Mouse (Mus musculus) midbrain, embryonic 11.5 days (tissue): ENCODE data around the gene Mrpl52. TPM values are rescaled to one million over a fixed set of nuclear protein-coding genes. Genes with fewer than 3 reads are reported as not detected.

Source experiments
- ATAC-seq: fragments of 200-750 bp; cut with Nextera tagmentation; 2 replicates; pipeline ENCODE4 v1.8.0; 2017; ENCODE audit warnings: moderate TSS enrichment, moderate library complexity; ENCODE audit not compliant: low FRiP score
- DNase-seq: peaks from one replicate; pipeline ENCODE4 v3.0.0; 2015; ENCODE audit warnings: low spot score; ENCODE audit errors: missing footprints
- H3K27ac ChIP-seq: fragments of 300-500 bp; sonication (generic); 2 replicates; pipeline ENCODE4 v1.5.1; 2014; ENCODE audit warnings: low read depth, low read length
- H3K27me3 ChIP-seq: fragments of 300-500 bp; sonication (generic); 2 replicates; pipeline ENCODE4 v1.6.1; 2014; ENCODE audit warnings: mild to moderate bottlenecking, low read length, moderate library complexity, mixed read lengths; ENCODE audit not compliant: control insufficient read depth, insufficient read depth
- H3K36me3 ChIP-seq: fragments of 300-500 bp; sonication (generic); 2 replicates; pipeline ENCODE4 v1.6.1; 2014; ENCODE audit warnings: mild to moderate bottlenecking, low read length, moderate library complexity, mixed read lengths; ENCODE audit not compliant: control insufficient read depth, insufficient read depth
- H3K4me1 ChIP-seq: fragments of 300-500 bp; sonication (generic); 2 replicates; pipeline ENCODE4 v1.6.1; 2014; ENCODE audit warnings: low read length; ENCODE audit not compliant: control insufficient read depth, insufficient read depth
- H3K4me2 ChIP-seq: fragments of 300-500 bp; sonication (generic); 2 replicates; pipeline ENCODE4 v1.6.1; 2014; ENCODE audit warnings: mild to moderate bottlenecking, moderate library complexity
- H3K4me3 ChIP-seq: fragments of 300-500 bp; sonication (generic); 2 replicates; pipeline ENCODE4 v1.5.1; 2014; ENCODE audit warnings: low read depth, low read length
- H3K9ac ChIP-seq: fragments of 300-500 bp; sonication (generic); 2 replicates; pipeline ENCODE4 v1.6.1; 2014; ENCODE audit warnings: low read length
- H3K9me3 ChIP-seq: fragments of 300-500 bp; sonication (generic); 2 replicates; pipeline ENCODE4 v1.6.1; 2016; ENCODE audit warnings: low read length; ENCODE audit not compliant: control insufficient read depth
- WGBS: fragments of 180-500 bp; shearing (Covaris S2); extraction: QIAGEN DNeasy Blood & Tissue Kit; methylation state at CpG from one replicate; pipeline ENCODE4 v1.1.7; 2014; 5-methylcytosine and 5-hydroxymethylcytosine counted together
- polyA plus RNA-seq: library from polyadenylated mRNA; unstranded; fragments of >200 nt; fragmentation: Nextera tagmentation; extraction: Ambion mirVana; gene quantifications from 2 replicates; pipeline ENCODE4 v1.2.1, GENCODE M21; 2014

The Mrpl52 gene
- polyA plus RNA-seq, 1 experiment from 2014 or later, result 238 TPM

DNA sequence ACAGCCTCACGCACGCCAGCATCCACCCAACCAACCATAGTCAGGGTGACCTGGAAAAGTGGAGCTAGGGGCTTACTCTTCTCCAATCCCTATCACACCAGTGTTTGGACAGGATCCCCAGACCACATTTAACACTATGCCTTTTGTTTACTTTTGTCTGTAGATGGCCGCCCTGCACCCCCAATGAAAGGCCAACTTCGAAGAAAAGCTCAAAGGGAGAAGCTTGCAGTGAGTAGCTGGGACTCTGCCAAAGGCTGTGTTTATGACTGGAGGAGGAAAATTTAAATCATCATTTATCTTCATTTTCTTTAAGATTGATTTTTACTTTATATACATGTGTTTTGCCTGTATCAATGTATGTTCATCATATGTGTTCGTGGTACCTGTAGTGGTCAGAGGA lies 1.7 kb downstream of the Mrpl52 start:
- ATAC-seq, result no peak
- Histone ChIP-seq H3K9ac (no peak overlapping the region), H3K4me3 (no peak overlapping the region), H3K36me3 (no peaks in the 10 kb centered on the region), H3K27ac (no peak overlapping the region), H3K4me2 (no peak overlapping the region), H3K4me1 (peaks cover 24% of the 10 kb centered on the region), H3K27me3 (peaks cover 7% of the 10 kb centered on the region; the same call in 1 of the 2 replicates), H3K9me3 (no peaks in the 10 kb centered on the region)
- WGBS, result 94% methylated on average over 5 of the region's 5 CpGs
- DNase-seq, result no peak

DNA sequence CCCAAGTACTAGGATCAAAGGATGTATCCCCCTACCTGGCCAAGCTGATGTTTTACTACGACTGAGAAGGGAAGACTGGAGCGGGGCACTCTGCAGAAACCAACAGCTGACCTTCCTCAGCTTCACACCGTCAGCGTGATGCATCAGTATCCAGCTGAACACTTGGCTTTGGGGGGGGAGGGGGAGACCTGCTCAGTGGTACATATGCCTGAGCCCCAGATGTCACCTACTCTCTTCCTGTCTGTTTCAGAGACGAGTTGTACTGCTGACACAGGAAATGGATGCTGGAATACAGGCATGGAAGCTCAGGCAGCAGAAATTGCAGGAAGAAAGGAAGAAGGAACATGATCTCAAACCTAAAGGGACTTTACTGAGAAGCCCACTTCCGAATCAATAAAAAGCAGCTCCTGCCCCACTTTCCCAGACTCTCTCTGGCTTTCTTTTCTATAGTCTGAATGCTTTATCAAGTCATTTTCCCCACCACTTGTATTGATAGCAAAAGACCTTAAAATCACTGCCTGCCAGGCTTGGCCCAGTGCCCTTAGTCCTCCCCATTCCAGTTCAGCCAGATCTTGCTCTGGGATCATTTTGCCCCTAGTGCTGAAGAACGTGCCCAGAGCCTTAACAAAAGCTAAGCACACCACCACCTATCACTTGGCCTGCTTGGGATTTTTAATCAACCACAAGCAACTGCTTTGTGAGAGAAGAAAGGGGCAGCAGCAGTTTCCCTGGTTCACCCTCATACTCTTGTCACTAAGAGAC lies 2.8 kb downstream of the Mrpl52 start:
- no peaks in the 10 kb centered on the region for H3K36me3 ChIP-seq
- DNase-seq (no peak), ATAC-seq (no peak)
- no peaks in the 10 kb centered on the region for H3K9me3 ChIP-seq
- H3K4me1 ChIP-seq, result peaks cover 28% of the 10 kb centered on the region
- H3K27ac ChIP-seq, result no peak overlapping the region
- peaks cover 7% of the 10 kb centered on the region; the same call in 1 of the 2 replicates for H3K27me3 ChIP-seq
- peak overlapping the region; percentile 69; the same call in 1 of the 2 replicates for H3K9ac ChIP-seq
- WGBS, result 74% methylated on average over 7 of the region's 7 CpGs
- no peak overlapping the region for H3K4me2 ChIP-seq
- H3K4me3 ChIP-seq, result no peak overlapping the region

- H3K27me3 ChIP-seq, result peaks cover 7% of the 10 kb centered on the region; the same call in 1 of the 2 replicates
- DNase-seq (peak; percentile 95), ATAC-seq (no peak)
- peak overlapping the region; percentile 54 for H3K4me2 ChIP-seq
- 4% methylated on average over 18 of the region's 18 CpGs for WGBS
- H3K27ac ChIP-seq, result peak overlapping the region; percentile 70
- H3K9me3 ChIP-seq, result no peaks in the 10 kb centered on the region
- peak overlapping the region; percentile 41 for H3K4me3 ChIP-seq
- H3K36me3 ChIP-seq, result no peaks in the 10 kb centered on the region
- peak overlapping the region; percentile 69 for H3K9ac ChIP-seq
- peaks cover 28% of the 10 kb centered on the region for H3K4me1 ChIP-seq
Observed at GRCm38 (mm10) chr14:54430406-54431145, 3.9 kb downstream of the Mrpl52 start.

DNA sequence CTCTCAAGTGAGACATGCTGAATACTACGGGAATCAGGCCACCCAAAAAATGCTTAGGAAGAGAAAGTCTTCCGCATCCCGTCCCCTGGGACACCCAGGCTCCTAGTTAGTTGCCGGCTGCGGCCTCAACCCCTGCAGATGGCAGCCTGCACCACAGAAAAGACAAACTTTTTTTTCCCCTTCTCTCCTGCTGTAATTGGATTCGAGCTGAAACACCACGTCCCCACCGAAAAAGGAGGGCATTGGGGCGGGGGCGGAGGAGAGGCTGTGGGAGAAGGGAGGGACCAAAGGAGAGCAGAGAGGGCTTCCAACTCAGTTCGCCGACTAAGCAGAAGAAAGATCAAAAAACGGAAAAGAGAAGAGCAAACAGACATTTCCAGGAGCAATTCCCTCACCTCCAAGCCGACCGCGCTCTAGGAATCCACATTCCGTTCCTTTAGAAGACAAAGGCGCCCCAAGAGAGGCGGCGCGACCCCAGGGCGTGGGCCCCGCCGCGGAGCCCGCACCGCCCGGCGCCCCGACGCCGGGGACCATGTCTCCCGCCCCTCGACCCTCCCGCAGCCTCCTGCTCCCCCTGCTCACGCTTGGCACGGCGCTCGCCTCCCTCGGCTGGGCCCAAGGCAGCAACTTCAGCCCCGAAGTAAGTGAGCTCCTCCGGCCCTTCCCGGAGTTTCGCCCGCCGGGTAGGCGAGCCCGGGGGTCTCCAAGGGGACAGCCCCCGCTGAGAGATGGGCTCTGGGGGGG lies 4.8 kb downstream of the Mrpl52 start, which contains the start of gene Mmp14:
Gene Mmp14 (plus strand): TSS at position 279 of the 744 bp plus-strand sequence.
- H3K27me3 ChIP-seq, result peaks cover 7% of the 10 kb centered on the region; the same call in 1 of the 2 replicates
- H3K9ac ChIP-seq, result peak within 1 kb of the TSS; percentile 69
- ATAC-seq (peak; percentile 44), DNase-seq (peak; percentile 95)
- H3K36me3 ChIP-seq, result no peaks in the 10 kb centered on the region
- peak within 1 kb of the TSS; percentile 70 for H3K27ac ChIP-seq
- H3K9me3 ChIP-seq, result no peaks in the 10 kb centered on the region
- peaks cover 23% of the 10 kb centered on the region for H3K4me1 ChIP-seq
- WGBS, result under 1% methylated on average over 43 of the region's 49 CpGs
- peak within 1 kb of the TSS; percentile 54 for H3K4me2 ChIP-seq
- peak within 1 kb of the TSS; percentile 41 for H3K4me3 ChIP-seq

DNA sequence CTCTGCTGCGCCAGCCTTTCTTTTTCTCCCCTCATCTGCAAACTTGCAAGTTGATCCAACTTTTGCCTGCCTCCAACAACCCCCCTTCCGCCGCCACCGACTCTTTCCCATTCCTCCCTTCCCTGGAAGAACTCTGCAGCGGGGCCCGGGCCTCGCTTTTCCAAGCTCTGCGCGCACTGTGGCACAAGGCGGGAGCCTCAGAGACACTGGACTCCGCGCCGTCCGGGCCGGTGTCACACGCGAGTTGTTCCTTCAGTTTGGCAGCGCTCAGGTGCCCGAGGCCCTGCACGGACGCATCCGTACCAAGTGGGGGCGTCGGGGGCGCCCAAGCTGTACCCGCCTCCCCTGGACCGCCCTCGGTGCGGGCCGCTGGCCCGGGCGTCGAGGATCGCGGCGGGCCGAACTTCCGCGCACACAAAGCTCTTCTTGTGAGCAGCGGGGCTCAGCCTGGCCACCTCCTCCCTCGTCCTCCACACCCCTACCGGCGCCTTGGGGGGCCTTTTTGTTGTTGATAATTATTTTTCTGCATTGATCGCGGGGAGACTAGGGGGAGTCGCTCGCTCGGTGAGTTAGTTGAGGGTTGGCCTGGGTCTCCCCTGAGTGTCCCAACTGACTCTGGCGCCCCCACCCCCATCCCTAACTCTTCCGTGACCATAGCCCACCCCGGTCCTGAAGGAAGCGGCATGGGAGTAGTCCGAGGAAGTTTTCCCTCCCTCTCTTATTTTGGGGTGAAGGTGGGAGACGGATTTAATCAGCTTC lies 5.5 kb downstream of the Mrpl52 start:
- Histone ChIP-seq H3K27me3 (peaks cover 7% of the 10 kb centered on the region; the same call in 1 of the 2 replicates), H3K9me3 (no peaks in the 10 kb centered on the region), H3K27ac (peak overlapping the region; percentile 70), H3K4me3 (peak overlapping the region; percentile 41), H3K4me1 (peaks cover 22% of the 10 kb centered on the region), H3K36me3 (no peaks in the 10 kb centered on the region), H3K4me2 (peak overlapping the region; percentile 54), H3K9ac (peak overlapping the region; percentile 69)
- DNase-seq (peak; percentile 95), ATAC-seq (peak; percentile 45)
- 2% methylated on average over 53 of the region's 54 CpGs for WGBS

GRCm38 (mm10) chr14:54432837-54433830 lies 6.4 kb downstream of the Mrpl52 start:
- ATAC-seq, result 0 out of 2 replicates have a peak, but pooled peaks have one; percentile 5
- WGBS, result 43% methylated on average over 17 of the region's 17 CpGs
- peaks cover 17% of the 10 kb centered on the region for H3K4me1 ChIP-seq
- peak overlapping the region; percentile 54 for H3K4me2 ChIP-seq
- H3K27ac ChIP-seq, result no peak overlapping the region; the same call in 1 of the 2 replicates
- H3K36me3 ChIP-seq, result no peaks in the 10 kb centered on the region
- H3K27me3 ChIP-seq, result peaks cover 7% of the 10 kb centered on the region; the same call in 1 of the 2 replicates
- H3K4me3 ChIP-seq, result peak overlapping the region; percentile 41
- H3K9me3 ChIP-seq, result no peaks in the 10 kb centered on the region
- peak; percentile 95 for DNase-seq
- peak overlapping the region; percentile 69 for H3K9ac ChIP-seq

DNA sequence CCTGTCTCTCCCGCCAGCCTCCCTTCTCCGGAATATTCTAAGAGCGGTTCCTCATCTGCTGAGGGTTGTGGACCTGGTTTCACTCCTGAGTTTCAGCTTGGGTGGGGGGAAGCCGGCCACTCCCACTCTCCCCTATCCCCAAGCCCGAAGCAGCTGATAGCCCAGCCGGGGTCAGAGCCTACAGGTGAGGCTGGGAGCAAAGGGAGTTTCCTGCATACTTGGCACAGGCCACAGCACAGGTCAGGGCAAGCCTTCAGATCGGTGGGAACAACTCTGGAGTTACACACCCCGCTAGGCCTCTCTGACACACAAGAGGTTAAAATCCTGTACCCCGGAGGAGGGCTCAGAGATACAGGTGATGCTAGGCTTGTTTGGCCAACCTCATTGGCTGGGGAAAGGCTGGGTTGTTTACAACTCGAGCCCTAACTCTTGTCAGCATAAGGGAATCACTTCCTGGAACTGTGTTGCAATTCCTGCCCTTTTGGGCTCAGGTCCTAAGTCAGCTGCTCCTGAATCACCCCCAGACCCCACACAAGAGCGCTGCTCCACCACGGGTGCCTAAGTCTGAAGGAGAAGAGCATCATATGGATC lies 7.3 kb downstream of the Mrpl52 start:
- WGBS, result 76% methylated on average over 12 of the region's 12 CpGs
- H3K36me3 ChIP-seq, result no peaks in the 10 kb centered on the region; the same call in 1 of the 2 replicates
- H3K27me3 ChIP-seq, result peaks cover 7% of the 10 kb centered on the region; the same call in 1 of the 2 replicates
- H3K9ac ChIP-seq, result peak overlapping the region; percentile 10; the same call in 1 of the 2 replicates
- peak overlapping the region; percentile 54 for H3K4me2 ChIP-seq
- no peak overlapping the region for H3K4me3 ChIP-seq
- H3K4me1 ChIP-seq, result peaks cover 17% of the 10 kb centered on the region
- ATAC-seq (no peak), DNase-seq (peak; percentile 82)
- no peaks in the 10 kb centered on the region for H3K9me3 ChIP-seq
- no peak overlapping the region for H3K27ac ChIP-seq
